Mouse (Mus musculus): Measurements from ENCODE around the gene Agpat2. TPM values are rescaled to one million over a fixed set of nuclear protein-coding genes. Genes with fewer than 3 reads are reported as not detected.

Gene Agpat2
- polyA plus RNA-seq, 1 experiment from 2014 or later = 55.6 TPM

- Histone ChIP-seq H3K9ac (peak within 1 kb of the TSS; percentile 55), H3K27me3 (peaks cover 27% of the 10 kb centered on the region), H3K4me2 (peak within 1 kb of the TSS; percentile 88), H3K9me3 (replicated peaks) (no peaks in the 10 kb centered on the region), H3K4me3 (replicated peaks) (peak within 1 kb of the TSS; percentile 66), H3K27ac (replicated peaks) (peak within 1 kb of the TSS; percentile 19; the same call in 1 of the 2 replicates), H3K4me1 (replicated peaks) (peaks cover 42% of the 10 kb centered on the region), H3K36me3 (replicated peaks) (0 out of 2 replicates have a peak, but pooled peaks cover 3% of the 10 kb centered on the region)
- under 1% methylated on average over 65 of the region's 65 CpGs for WGBS (ENCODE audit: insufficient replicate concordance)
- ATAC-seq (ENCODE audit: insufficient read depth) = peak; percentile 65
Observed at GRCm38 (mm10) chr2:26586294-26587043, 17.7 kb downstream of the Agpat2 start, which contains the start of gene Gm20532. TSS of gene Gm20532 (plus strand) at chr2:26586639.

GRCm38 (mm10) chr2:26585713-26586112, 18.5 kb downstream of the Agpat2 start:
- Histone ChIP-seq H3K9ac (no peak overlapping the region), H3K27ac (replicated peaks) (no peak overlapping the region), H3K4me3 (replicated peaks) (peak overlapping the region; percentile 28), H3K27me3 (peaks cover 27% of the 10 kb centered on the region), H3K9me3 (replicated peaks) (no peaks in the 10 kb centered on the region), H3K36me3 (replicated peaks) (no peaks in the 10 kb centered on the region), H3K4me1 (replicated peaks) (peaks cover 39% of the 10 kb centered on the region), H3K4me2 (no peak overlapping the region)
- WGBS (ENCODE audit: insufficient replicate concordance) = 34% methylated on average over 6 of the region's 6 CpGs
- ATAC-seq (ENCODE audit: insufficient read depth) = no peak

DNA sequence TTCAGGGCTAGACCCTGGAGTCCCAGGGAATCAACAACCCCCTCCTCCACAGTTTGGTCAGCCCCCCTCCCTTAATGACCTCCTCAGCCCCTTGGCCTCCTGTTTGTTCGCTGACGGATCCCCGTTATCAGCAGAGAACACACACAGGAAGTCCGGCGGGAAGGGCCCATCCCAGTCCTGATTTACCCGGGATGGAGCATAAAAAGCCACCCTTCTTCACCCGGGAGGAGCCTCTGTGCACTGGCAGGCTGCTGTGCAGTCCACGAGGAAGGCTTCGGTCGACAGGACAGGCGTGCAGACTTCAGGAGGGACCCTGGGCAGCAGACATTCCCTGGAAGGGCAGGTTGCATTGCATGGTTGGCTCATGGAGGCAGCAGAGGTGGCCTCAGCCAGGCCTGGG, 20.6 kb downstream of the Agpat2 start:
- Histone ChIP-seq H3K27ac (replicated peaks) (no peak overlapping the region; the same call in 1 of the 2 replicates), H3K9me3 (replicated peaks) (no peaks in the 10 kb centered on the region), H3K4me2 (no peak overlapping the region), H3K27me3 (peaks cover 27% of the 10 kb centered on the region), H3K9ac (no peak overlapping the region), H3K4me1 (replicated peaks) (peaks cover 36% of the 10 kb centered on the region), H3K4me3 (replicated peaks) (peak overlapping the region; percentile 23), H3K36me3 (replicated peaks) (no peaks in the 10 kb centered on the region)
- no peak for ATAC-seq (ENCODE audit: insufficient read depth)
- WGBS (ENCODE audit: insufficient replicate concordance) = 5% methylated on average over 11 of the region's 11 CpGs

- Histone ChIP-seq H3K27me3 (peaks cover 27% of the 10 kb centered on the region), H3K9ac (no peak overlapping the region), H3K36me3 (replicated peaks) (no peaks in the 10 kb centered on the region), H3K4me2 (no peak overlapping the region), H3K4me1 (replicated peaks) (peaks cover 28% of the 10 kb centered on the region), H3K27ac (replicated peaks) (no peak overlapping the region), H3K4me3 (replicated peaks) (no peak overlapping the region), H3K9me3 (replicated peaks) (no peaks in the 10 kb centered on the region)
- no peak for ATAC-seq (ENCODE audit: insufficient read depth)
- 52% methylated on average over 7 of the region's 7 CpGs for WGBS (ENCODE audit: insufficient replicate concordance)
Observed at GRCm38 (mm10) chr2:26582741-26583140, 21.5 kb downstream of the Agpat2 start.

DNA sequence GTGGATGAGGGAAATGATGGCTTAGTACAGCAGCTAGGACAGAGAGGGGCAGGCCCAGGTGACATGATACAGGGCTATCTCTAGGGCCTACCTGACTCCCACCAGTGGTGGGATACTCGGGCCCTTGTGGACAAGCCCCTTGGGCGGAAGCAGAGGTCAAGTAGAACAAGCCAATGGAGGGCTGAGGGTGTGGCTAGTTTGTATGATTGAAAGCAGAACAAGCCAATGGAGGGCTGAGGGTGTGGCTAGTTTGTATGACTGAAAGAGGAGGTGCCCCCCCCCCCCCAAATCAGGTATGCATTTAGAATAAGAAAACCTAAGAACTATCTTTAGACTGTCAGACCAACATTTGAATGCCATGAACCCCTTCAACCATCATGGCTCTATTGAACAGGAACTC, 22.0 kb downstream of the Agpat2 start:
- Histone ChIP-seq H3K4me3 (replicated peaks) (no peak overlapping the region), H3K9ac (no peak overlapping the region), H3K27ac (replicated peaks) (no peak overlapping the region), H3K4me2 (no peak overlapping the region), H3K27me3 (peaks cover 27% of the 10 kb centered on the region), H3K4me1 (replicated peaks) (peaks cover 27% of the 10 kb centered on the region), H3K36me3 (replicated peaks) (no peaks in the 10 kb centered on the region), H3K9me3 (replicated peaks) (no peaks in the 10 kb centered on the region)
- WGBS (ENCODE audit: insufficient replicate concordance) = 44% methylated on average over 2 of the region's 2 CpGs
- ATAC-seq (ENCODE audit: insufficient read depth) = no peak

DNA sequence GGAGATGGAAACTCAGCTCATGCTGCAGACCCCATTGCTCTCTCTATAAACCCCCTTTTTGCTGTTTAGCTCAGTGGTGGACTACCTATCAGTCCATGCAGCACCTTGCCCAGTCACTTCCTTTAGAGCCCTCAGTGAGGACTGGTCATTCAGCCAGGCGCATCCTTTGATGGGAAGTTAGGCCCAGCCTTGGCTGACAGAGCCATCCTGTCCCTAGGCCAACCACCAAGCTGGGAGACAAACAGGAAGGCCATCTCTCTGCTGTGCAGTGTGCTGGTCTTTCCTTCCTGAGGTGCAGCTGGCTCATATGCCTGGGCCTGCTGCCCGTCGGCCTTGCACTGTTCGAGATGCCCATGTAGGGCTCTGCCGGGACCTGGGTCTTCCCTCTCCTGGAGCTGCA, 23.5 kb downstream of the Agpat2 start:
- peaks cover 27% of the 10 kb centered on the region for H3K4me1 ChIP-seq (replicated peaks)
- no peak overlapping the region for H3K9ac ChIP-seq
- no peak overlapping the region for H3K4me3 ChIP-seq (replicated peaks)
- no peak overlapping the region for H3K27ac ChIP-seq (replicated peaks)
- WGBS (ENCODE audit: insufficient replicate concordance) = 44% methylated on average over 5 of the region's 5 CpGs
- H3K9me3 ChIP-seq (replicated peaks) = no peaks in the 10 kb centered on the region
- H3K36me3 ChIP-seq (replicated peaks) = no peaks in the 10 kb centered on the region
- no peak overlapping the region for H3K4me2 ChIP-seq
- ATAC-seq (ENCODE audit: insufficient read depth) = no peak
- peaks cover 22% of the 10 kb centered on the region for H3K27me3 ChIP-seq

DNA sequence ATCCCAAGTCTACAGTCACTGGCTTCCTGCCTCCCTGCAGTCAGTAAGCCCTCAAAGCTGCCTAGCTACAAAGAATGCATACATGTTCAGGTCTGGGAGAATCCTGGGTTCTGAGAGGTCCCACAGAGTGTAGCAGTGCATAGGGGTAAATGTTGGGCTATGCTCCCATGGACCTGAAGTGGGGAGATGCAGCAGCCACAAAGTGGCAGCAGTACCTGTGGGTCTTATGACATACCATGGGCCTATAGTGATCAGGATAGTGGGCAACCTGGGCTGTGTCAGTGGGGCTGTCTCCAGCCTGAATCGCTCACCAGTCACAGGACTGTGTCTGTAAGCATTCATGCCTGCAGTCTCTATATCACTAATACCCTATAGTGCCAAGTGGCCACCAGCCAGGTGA, 24.5 kb downstream of the Agpat2 start, which contains the start of gene Egfl7:
Gene Egfl7, plus strand, starts transcription at position 301 of the 400 bp plus-strand sequence.
- Histone ChIP-seq H3K4me1 (replicated peaks) (peaks cover 37% of the 10 kb centered on the region), H3K27ac (replicated peaks) (no peak within 1 kb of the TSS), H3K9ac (no peak within 1 kb of the TSS), H3K4me3 (replicated peaks) (no peak within 1 kb of the TSS), H3K9me3 (replicated peaks) (no peaks in the 10 kb centered on the region), H3K4me2 (no peak within 1 kb of the TSS; the same call in 1 of the 2 replicates), H3K36me3 (replicated peaks) (no peaks in the 10 kb centered on the region), H3K27me3 (peaks cover 14% of the 10 kb centered on the region; the same call in 1 of the 2 replicates)
- no peak for ATAC-seq (ENCODE audit: insufficient read depth)
- WGBS (ENCODE audit: insufficient replicate concordance) = 56% methylated on average over 1 of the region's 1 CpGs

- H3K4me3 ChIP-seq (replicated peaks) = no peak overlapping the region
- H3K4me1 ChIP-seq (replicated peaks) = peaks cover 43% of the 10 kb centered on the region
- 0 out of 2 replicates have a peak, but pooled peaks cover 3% of the 10 kb centered on the region for H3K27me3 ChIP-seq
- H3K9me3 ChIP-seq (replicated peaks) = no peaks in the 10 kb centered on the region
- peak overlapping the region; percentile 24; the same call in 1 of the 2 replicates for H3K27ac ChIP-seq (replicated peaks)
- 18% methylated on average over 6 of the region's 6 CpGs for WGBS (ENCODE audit: insufficient replicate concordance)
- no peak overlapping the region for H3K9ac ChIP-seq
- no peak overlapping the region for H3K4me2 ChIP-seq
- peak; percentile 37; the same call in 1 of the 2 replicates for ATAC-seq (ENCODE audit: insufficient read depth)
- H3K36me3 ChIP-seq (replicated peaks) = no peaks in the 10 kb centered on the region
Observed at GRCm38 (mm10) chr2:26578369-26578768, 25.8 kb downstream of the Agpat2 start.

DNA sequence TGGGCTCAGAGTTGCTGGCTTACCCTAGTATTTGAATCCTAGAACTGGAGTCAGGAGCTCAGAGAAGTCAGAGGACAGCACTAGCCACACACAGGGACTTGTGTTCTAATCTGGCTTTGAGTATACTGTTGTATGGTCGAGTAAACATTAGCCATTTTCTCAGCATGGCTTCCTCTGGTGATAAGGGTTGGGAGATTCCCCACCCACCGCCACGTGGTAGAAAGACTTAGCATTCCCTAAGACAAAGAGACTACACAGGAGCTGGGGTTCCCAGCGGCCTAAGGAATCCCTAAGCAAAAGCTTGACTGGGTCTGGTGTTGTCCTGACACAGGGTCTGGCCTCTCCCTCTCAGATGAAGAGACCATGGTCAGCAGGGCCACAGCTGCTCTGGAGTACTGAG, 27.8 kb downstream of the Agpat2 start:
- peak overlapping the region; percentile 22 for H3K4me3 ChIP-seq (replicated peaks)
- no peaks in the 10 kb centered on the region for H3K27me3 ChIP-seq
- H3K4me2 ChIP-seq = peak overlapping the region; percentile 55
- H3K4me1 ChIP-seq (replicated peaks) = peaks cover 61% of the 10 kb centered on the region
- peak overlapping the region; percentile 35; the same call in 1 of the 2 replicates for H3K9ac ChIP-seq
- peak overlapping the region; percentile 68; the same call in 1 of the 2 replicates for H3K27ac ChIP-seq (replicated peaks)
- H3K9me3 ChIP-seq (replicated peaks) = no peaks in the 10 kb centered on the region
- ATAC-seq (ENCODE audit: insufficient read depth) = no peak
- 21% methylated on average over 4 of the region's 4 CpGs for WGBS (ENCODE audit: insufficient replicate concordance)
- no peaks in the 10 kb centered on the region for H3K36me3 ChIP-seq (replicated peaks)

- H3K9me3 ChIP-seq (replicated peaks) = no peaks in the 10 kb centered on the region
- peak overlapping the region; percentile 22 for H3K4me3 ChIP-seq (replicated peaks)
- ATAC-seq (ENCODE audit: insufficient read depth) = peak; percentile 66
- peak overlapping the region; percentile 35; the same call in 1 of the 2 replicates for H3K9ac ChIP-seq
- peak overlapping the region; percentile 55 for H3K4me2 ChIP-seq
- H3K4me1 ChIP-seq (replicated peaks) = peaks cover 64% of the 10 kb centered on the region
- H3K27ac ChIP-seq (replicated peaks) = peak overlapping the region; percentile 68; the same call in 1 of the 2 replicates
- 9% methylated on average over 4 of the region's 4 CpGs for WGBS (ENCODE audit: insufficient replicate concordance)
- H3K27me3 ChIP-seq = no peaks in the 10 kb centered on the region
- no peaks in the 10 kb centered on the region for H3K36me3 ChIP-seq (replicated peaks)
Observed at GRCm38 (mm10) chr2:26575865-26576264, 28.4 kb downstream of the Agpat2 start.

DNA sequence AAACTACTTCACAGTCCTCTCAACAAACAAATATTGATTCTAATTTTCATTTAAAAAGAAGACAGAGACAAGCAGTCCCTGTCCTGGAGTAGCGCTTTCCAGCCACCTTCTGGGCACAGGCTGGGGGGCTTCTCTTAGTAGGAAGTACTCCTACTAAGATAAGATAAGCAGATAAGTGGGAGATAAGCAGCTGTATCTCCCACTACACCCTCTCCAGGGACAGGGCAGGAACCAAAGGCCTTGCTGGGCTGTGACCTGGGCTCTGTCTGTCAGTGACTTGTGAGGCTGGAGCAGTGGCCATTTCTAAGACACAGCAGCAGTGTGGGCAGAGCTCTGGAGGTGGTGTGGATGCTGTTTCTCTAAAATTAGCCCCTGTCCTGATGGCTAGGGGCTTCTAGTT, 28.8 kb downstream of the Agpat2 start:
- Histone ChIP-seq H3K36me3 (replicated peaks) (no peaks in the 10 kb centered on the region), H3K9me3 (replicated peaks) (no peaks in the 10 kb centered on the region), H3K27ac (replicated peaks) (peak overlapping the region; percentile 68; the same call in 1 of the 2 replicates), H3K4me3 (replicated peaks) (no peak overlapping the region), H3K9ac (peak overlapping the region; percentile 35; the same call in 1 of the 2 replicates), H3K4me1 (replicated peaks) (peaks cover 64% of the 10 kb centered on the region), H3K27me3 (no peaks in the 10 kb centered on the region), H3K4me2 (peak overlapping the region; percentile 55)
- no peak for ATAC-seq (ENCODE audit: insufficient read depth)
- 46% methylated on average over 1 of the region's 1 CpGs for WGBS (ENCODE audit: insufficient replicate concordance)
